Mouse (Mus musculus) testis, postnatal 10 days (tissue): ENCODE data around the gene Nid1.
A peak's percentile ranks its signal among the peaks of the same experiment; 100 is the strongest.
"Not testable (repeated sequence)": the region's sequence is repeated elsewhere in the genome, so short reads cannot be mapped to it uniquely, and the experiment has no call there.

Source experiments
- DNase-seq: peaks from one replicate; pipeline ENCODE4 v3.0.0; 2021; ENCODE audit warnings: low spot score

Gene Nid1

GRCm38 (mm10) chr13:13492151-13492550, 54.8 kb downstream of the Nid1 start:
- no peak for DNase-seq

GRCm38 (mm10) chr13:13493517-13493916, 56.2 kb downstream of the Nid1 start:
- no peak for DNase-seq

- no peak for DNase-seq
Measured at GRCm38 (mm10) chr13:13498022-13498421, 60.7 kb downstream of the Nid1 start.

- no peak for DNase-seq
Measured at GRCm38 (mm10) chr13:13502406-13502805, 65.1 kb downstream of the Nid1 start.

GRCm38 (mm10) chr13:13503695-13504386, 66.5 kb downstream of the Nid1 start:
- no peak for DNase-seq

GRCm38 (mm10) chr13:13505063-13505462, 67.7 kb downstream of the Nid1 start:
- no peak for DNase-seq

GRCm38 (mm10) chr13:13506556-13506955, 69.2 kb downstream of the Nid1 start:
- no peak for DNase-seq

- no peak for DNase-seq
Measured at GRCm38 (mm10) chr13:13514861-13515260, 77.5 kb downstream of the Nid1 start.

GRCm38 (mm10) chr13:13516376-13517225, 79.2 kb downstream of the Nid1 start:
- DNase-seq: peak; percentile 92

- no peak for DNase-seq
Measured at GRCm38 (mm10) chr13:13518114-13518513, 80.8 kb downstream of the Nid1 start.

- DNase-seq: no peak
Measured at GRCm38 (mm10) chr13:13520436-13520835, 83.1 kb downstream of the Nid1 start.

- DNase-seq: no peak
Measured at GRCm38 (mm10) chr13:13523625-13524584, 86.6 kb downstream of the Nid1 start.

GRCm38 (mm10) chr13:13525205-13525604, 87.9 kb downstream of the Nid1 start:
- DNase-seq: no peak

- DNase-seq: no peak
Measured at GRCm38 (mm10) chr13:13525877-13526276, 88.5 kb downstream of the Nid1 start.

- DNase-seq: no peak
Measured at GRCm38 (mm10) chr13:13529115-13529542, 91.8 kb downstream of the Nid1 start.

GRCm38 (mm10) chr13:13530913-13531312, 93.6 kb downstream of the Nid1 start:
- DNase-seq: no peak

- no peak for DNase-seq
Measured at GRCm38 (mm10) chr13:13531923-13532322, 94.6 kb downstream of the Nid1 start.

GRCm38 (mm10) chr13:13536555-13536954, 99.2 kb downstream of the Nid1 start:
- no peak for DNase-seq

GRCm38 (mm10) chr13:13537272-13538015, 100.1 kb downstream of the Nid1 start:
- no peak for DNase-seq

GRCm38 (mm10) chr13:13538585-13539300, 101.4 kb downstream of the Nid1 start:
- DNase-seq: no peak

- not testable (repeated sequence) for DNase-seq
Measured at GRCm38 (mm10) chr13:13543073-13543472, 105.7 kb downstream of the Nid1 start.
